Mouse (Mus musculus) heart, embryonic 12.5 days (tissue): ENCODE data around the gene Ppp2r5c. TPM values are rescaled to one million over a fixed set of nuclear protein-coding genes. Genes with fewer than 3 reads are reported as not detected.

Experiments
- ATAC-seq: fragments of 200-750 bp; cut with Nextera tagmentation; 2 replicates; pipeline ENCODE4 v1.8.0; 2017; ENCODE audit warnings: moderate TSS enrichment, moderate library complexity; ENCODE audit not compliant: insufficient number of reproducible peaks, low FRiP score
- H3K27ac ChIP-seq: fragments of 300-500 bp; sonication (generic); 2 replicates; pipeline ENCODE4 v1.5.1; 2016; ENCODE audit warnings: mild to moderate bottlenecking, moderate library complexity; ENCODE audit not compliant: poor library complexity, severe bottlenecking
- H3K27me3 ChIP-seq: fragments of 300-500 bp; sonication (generic); replicated peaks from 2 replicates; pipeline ENCODE4 v1.6.1; 2016; ENCODE audit warnings: mild to moderate bottlenecking, moderate library complexity
- H3K36me3 ChIP-seq: fragments of 300-500 bp; sonication (generic); 2 replicates; pipeline ENCODE4 v1.6.1; 2016; ENCODE audit warnings: mild to moderate bottlenecking, moderate library complexity
- H3K4me1 ChIP-seq: fragments of 300-500 bp; sonication (generic); replicated peaks from 2 replicates; pipeline ENCODE4 v1.6.1; 2016; ENCODE audit warnings: mild to moderate bottlenecking
- H3K4me2 ChIP-seq: fragments of 300-500 bp; sonication (generic); 2 replicates; pipeline ENCODE4 v1.6.1; 2016; ENCODE audit warnings: mild to moderate bottlenecking, moderate library complexity
- H3K4me3 ChIP-seq: fragments of 300-500 bp; sonication (generic); 2 replicates; pipeline ENCODE4 v1.5.1; 2016; ENCODE audit warnings: mild to moderate bottlenecking
- H3K9ac ChIP-seq: fragments of 300-500 bp; sonication (generic); 2 replicates; pipeline ENCODE4 v1.6.1; 2016; ENCODE audit warnings: mild to moderate bottlenecking, moderate library complexity
- H3K9me3 ChIP-seq: fragments of 300-500 bp; sonication (generic); replicated peaks from 2 replicates; pipeline ENCODE4 v1.6.1; 2016; ENCODE audit warnings: mild to moderate bottlenecking, moderate library complexity
- WGBS: fragments of 180-500 bp; shearing (Covaris S2); methylation state at CpG from one replicate; pipeline ENCODE4 v1.1.7; 2016; 5-methylcytosine and 5-hydroxymethylcytosine counted together
- polyA plus RNA-seq: library from polyadenylated mRNA; unstranded; fragments of >200 nt; fragmentation: Nextera tagmentation; extraction: Ambion mirVana; gene quantifications from 2 replicates; pipeline ENCODE4 v1.2.1, GENCODE M21; 2016

Ppp2r5c gene
- polyA plus RNA-seq, 1 experiment from 2014 or later = 142 TPM

DNA sequence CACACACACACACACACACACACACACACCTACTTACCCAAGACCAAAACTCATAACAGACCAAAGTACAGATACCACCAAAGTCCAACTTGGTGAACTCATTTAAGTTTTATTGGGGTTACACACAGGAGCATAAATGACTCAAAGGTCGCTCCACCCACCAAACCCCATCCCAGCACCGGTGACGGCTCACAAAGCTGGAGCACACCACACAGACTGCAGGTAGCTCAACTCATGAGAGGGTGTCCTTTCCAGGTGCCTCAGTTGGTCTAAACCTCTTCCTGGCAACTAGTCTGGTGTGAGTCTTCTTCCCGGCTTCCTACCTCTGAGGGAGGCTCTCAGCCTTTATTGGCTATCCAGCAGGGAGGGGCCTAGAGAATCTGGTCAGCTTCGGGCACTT lies 2.4 kb upstream of the Ppp2r5c start:
- Histone ChIP-seq H3K27ac (no peak overlapping the region), H3K9ac (no peak overlapping the region), H3K9me3 (0 out of 2 replicates have a peak, but pooled peaks cover 6% of the 10 kb centered on the region), H3K4me3 (no peak overlapping the region), H3K4me1 (peaks cover 5% of the 10 kb centered on the region; the same call in 1 of the 2 replicates), H3K36me3 (no peaks in the 10 kb centered on the region), H3K27me3 (peaks cover 20% of the 10 kb centered on the region), H3K4me2 (no peak overlapping the region)
- ATAC-seq = no peak
- WGBS = 75% methylated on average over 5 of the region's 5 CpGs

GRCm38 (mm10) chr12:110445775-110446174 lies 1.1 kb upstream of the Ppp2r5c start:
- Histone ChIP-seq H3K4me1 (peaks cover 5% of the 10 kb centered on the region; the same call in 1 of the 2 replicates), H3K27ac (peak overlapping the region; percentile 96; the same call in 1 of the 2 replicates), H3K36me3 (0 out of 2 replicates have a peak, but pooled peaks cover 3% of the 10 kb centered on the region), H3K27me3 (peaks cover 20% of the 10 kb centered on the region), H3K9ac (peak overlapping the region; percentile 82; the same call in 1 of the 2 replicates), H3K9me3 (0 out of 2 replicates have a peak, but pooled peaks cover 2% of the 10 kb centered on the region), H3K4me3 (peak overlapping the region; percentile 97), H3K4me2 (peak overlapping the region; percentile 91)
- no peak for ATAC-seq
- WGBS = 47% methylated on average over 7 of the region's 7 CpGs

DNA sequence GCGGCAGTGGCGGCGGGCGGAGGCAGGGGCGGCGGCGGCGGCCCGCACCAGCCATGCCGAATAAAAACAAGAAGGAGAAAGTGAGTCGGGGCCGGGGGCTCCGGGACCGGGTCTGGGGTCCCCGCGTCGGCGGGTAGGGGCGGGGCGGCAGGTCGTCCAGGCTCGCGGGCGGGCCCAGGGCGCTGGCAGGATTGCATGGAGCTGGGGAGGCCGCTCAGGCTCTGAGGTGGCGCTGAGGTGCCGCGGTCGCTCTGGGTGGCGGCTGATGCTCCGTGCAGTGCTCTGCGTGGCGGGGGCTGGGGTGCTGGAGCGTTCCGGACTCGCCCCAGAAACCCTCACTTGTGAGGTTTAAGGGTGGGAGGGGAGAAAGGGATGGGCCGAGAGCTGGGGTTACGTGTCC lies 386 bp downstream of the Ppp2r5c start:
- 0 out of 2 replicates have a peak, but pooled peaks cover 3% of the 10 kb centered on the region for H3K36me3 ChIP-seq
- ATAC-seq = peak; percentile 49
- WGBS = under 1% methylated on average over 30 of the region's 39 CpGs
- peak overlapping the region; percentile 97 for H3K4me3 ChIP-seq
- peaks cover 20% of the 10 kb centered on the region for H3K27me3 ChIP-seq
- H3K4me2 ChIP-seq = peak overlapping the region; percentile 91
- peak overlapping the region; percentile 94 for H3K9ac ChIP-seq
- peak overlapping the region; percentile 96 for H3K27ac ChIP-seq
- peaks cover 5% of the 10 kb centered on the region; the same call in 1 of the 2 replicates for H3K4me1 ChIP-seq
- no peaks in the 10 kb centered on the region for H3K9me3 ChIP-seq

DNA sequence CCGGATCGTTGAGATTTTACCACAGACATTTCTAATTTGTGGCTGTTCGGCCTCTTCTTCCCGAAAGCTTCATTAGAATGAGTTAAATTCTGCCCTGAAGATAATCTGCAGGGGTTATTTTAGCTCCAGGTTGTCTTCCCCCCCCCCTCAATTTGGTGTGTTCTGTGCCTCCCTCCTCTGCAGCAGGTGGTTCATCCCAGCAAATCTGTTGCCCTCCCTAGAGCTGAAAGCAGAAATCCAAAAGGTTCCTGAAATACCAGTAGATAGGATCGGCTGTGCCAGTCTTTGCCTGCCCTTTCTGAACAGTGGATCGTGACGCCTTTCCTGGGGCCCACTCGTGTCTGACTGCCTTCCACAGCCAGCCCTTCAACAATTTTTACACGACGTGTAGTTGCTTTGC lies 1.8 kb downstream of the Ppp2r5c start:
- Histone ChIP-seq H3K36me3 (0 out of 2 replicates have a peak, but pooled peaks cover 3% of the 10 kb centered on the region), H3K4me1 (peaks cover 5% of the 10 kb centered on the region; the same call in 1 of the 2 replicates), H3K9ac (no peak overlapping the region), H3K4me3 (no peak overlapping the region), H3K27me3 (peaks cover 13% of the 10 kb centered on the region), H3K4me2 (no peak overlapping the region), H3K9me3 (no peaks in the 10 kb centered on the region), H3K27ac (no peak overlapping the region)
- 82% methylated on average over 10 of the region's 10 CpGs for WGBS
- no peak for ATAC-seq

GRCm38 (mm10) chr12:110454223-110454622 lies 7.3 kb downstream of the Ppp2r5c start:
- H3K27me3 ChIP-seq = no peaks in the 10 kb centered on the region
- H3K4me1 ChIP-seq = peaks cover 14% of the 10 kb centered on the region
- no peak overlapping the region for H3K9ac ChIP-seq
- no peak overlapping the region for H3K27ac ChIP-seq
- no peak overlapping the region for H3K4me2 ChIP-seq
- H3K36me3 ChIP-seq = 0 out of 2 replicates have a peak, but pooled peaks cover 3% of the 10 kb centered on the region
- peak; percentile 58; the same call in 1 of the 2 replicates for ATAC-seq
- WGBS = 6% methylated on average over 5 of the region's 5 CpGs
- H3K4me3 ChIP-seq = no peak overlapping the region
- no peaks in the 10 kb centered on the region for H3K9me3 ChIP-seq

GRCm38 (mm10) chr12:110456024-110456423 lies 9.1 kb downstream of the Ppp2r5c start:
- H3K36me3 ChIP-seq = no peaks in the 10 kb centered on the region
- no peak overlapping the region for H3K4me3 ChIP-seq
- no peaks in the 10 kb centered on the region for H3K27me3 ChIP-seq
- no peak overlapping the region for H3K9ac ChIP-seq
- H3K9me3 ChIP-seq = no peaks in the 10 kb centered on the region
- WGBS = 76% methylated on average over 7 of the region's 7 CpGs
- peaks cover 31% of the 10 kb centered on the region for H3K4me1 ChIP-seq
- no peak for ATAC-seq
- H3K27ac ChIP-seq = no peak overlapping the region
- no peak overlapping the region for H3K4me2 ChIP-seq

DNA sequence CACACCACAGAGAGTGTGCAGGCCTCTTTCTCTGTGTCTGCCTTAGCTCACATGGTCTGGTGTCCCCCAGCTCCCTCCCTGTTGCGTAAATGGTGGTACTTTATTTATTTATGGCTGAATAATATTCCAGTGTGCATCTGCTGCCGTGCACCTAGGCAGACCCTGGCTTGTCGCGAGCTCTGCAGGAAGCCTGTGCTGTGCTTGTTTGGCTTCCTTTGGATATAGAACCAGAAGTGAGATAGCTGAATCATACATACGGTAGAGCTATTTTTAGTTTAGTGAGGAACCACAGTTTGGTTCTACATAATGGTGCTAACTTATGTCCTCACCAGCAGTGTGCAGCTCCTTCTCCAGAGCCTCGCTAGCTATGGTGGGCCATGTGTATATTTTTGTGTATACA lies 11.7 kb downstream of the Ppp2r5c start:
- no peak for ATAC-seq
- H3K27ac ChIP-seq = no peak overlapping the region
- no peak overlapping the region for H3K4me2 ChIP-seq
- H3K4me1 ChIP-seq = peaks cover 31% of the 10 kb centered on the region
- no peaks in the 10 kb centered on the region for H3K27me3 ChIP-seq
- 57% methylated on average over 6 of the region's 6 CpGs for WGBS
- H3K9ac ChIP-seq = no peak overlapping the region
- no peaks in the 10 kb centered on the region for H3K9me3 ChIP-seq
- H3K36me3 ChIP-seq = no peaks in the 10 kb centered on the region
- H3K4me3 ChIP-seq = no peak overlapping the region

DNA sequence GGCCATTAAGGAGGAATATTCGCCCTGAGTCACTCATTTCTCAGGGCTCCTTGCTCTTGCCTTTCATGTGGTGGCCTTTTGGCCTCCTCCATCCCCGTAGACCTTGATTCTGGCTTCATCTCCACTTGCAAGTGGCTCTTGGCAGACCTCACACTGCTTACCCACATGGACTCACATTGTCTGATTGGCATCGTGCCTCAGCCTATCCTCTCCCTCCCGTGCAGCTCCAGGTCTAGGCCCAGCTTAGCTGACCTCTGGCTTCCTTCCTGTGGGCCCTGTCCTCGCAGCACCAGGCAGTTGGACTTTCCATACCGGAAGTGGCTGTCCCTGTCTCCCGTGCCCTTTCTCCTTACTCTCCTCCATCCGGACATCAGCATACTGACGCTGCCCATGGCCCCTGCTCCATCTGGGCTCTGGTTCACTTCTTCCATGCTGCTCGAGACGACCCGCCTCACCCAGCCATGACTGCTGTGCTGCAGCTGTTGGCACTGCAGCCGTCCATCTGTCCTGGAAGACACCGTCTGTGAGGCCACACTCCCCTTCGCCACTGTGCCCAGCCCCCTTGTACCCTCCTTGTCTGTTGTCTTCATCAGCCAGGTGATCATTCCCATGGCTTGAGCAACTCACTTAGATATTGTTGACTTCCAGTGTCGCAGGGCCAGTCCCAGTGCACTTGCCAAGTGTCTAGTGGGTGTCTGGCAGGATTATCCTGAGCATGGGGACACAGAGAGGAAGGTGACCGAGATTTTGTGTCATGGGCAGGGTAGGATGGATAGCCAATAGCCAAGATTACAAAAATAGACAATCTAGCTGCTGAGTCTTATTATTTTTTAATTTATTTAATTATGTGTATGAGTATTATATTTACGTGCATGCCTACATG lies 13.7 kb downstream of the Ppp2r5c start:
- Histone ChIP-seq H3K4me2 (no peak overlapping the region), H3K27ac (peak overlapping the region; percentile 30; the same call in 1 of the 2 replicates), H3K4me1 (peaks cover 47% of the 10 kb centered on the region), H3K4me3 (no peak overlapping the region), H3K9me3 (no peaks in the 10 kb centered on the region), H3K36me3 (no peaks in the 10 kb centered on the region), H3K27me3 (no peaks in the 10 kb centered on the region), H3K9ac (no peak overlapping the region)
- ATAC-seq = peak; percentile 77
- 66% methylated on average over 18 of the region's 18 CpGs for WGBS

DNA sequence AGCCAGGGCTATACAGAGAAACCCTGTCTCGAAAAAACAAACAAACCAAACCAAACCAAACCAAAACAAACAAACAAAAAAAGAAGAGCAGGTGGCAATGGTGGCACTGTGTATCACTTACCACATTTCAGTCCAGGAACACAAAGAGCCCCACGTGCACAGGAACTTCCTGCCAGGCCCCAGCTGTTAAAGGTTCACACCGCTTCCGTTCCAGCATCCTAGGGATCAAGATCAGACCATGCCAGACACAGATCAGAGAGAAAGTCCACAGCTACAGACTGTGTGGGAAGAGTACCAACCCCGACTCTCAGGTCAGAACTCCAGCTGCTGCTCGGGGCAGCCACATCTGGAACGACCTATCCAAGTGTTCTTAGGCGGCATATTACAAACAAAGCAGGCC lies 16.8 kb downstream of the Ppp2r5c start:
- ATAC-seq = no peak
- H3K4me3 ChIP-seq = no peak overlapping the region
- no peaks in the 10 kb centered on the region for H3K9me3 ChIP-seq
- peaks cover 36% of the 10 kb centered on the region for H3K4me1 ChIP-seq
- no peaks in the 10 kb centered on the region for H3K27me3 ChIP-seq
- no peak overlapping the region for H3K4me2 ChIP-seq
- H3K27ac ChIP-seq = no peak overlapping the region
- WGBS = 78% methylated on average over 8 of the region's 8 CpGs
- H3K36me3 ChIP-seq = peaks cover 8% of the 10 kb centered on the region
- no peak overlapping the region for H3K9ac ChIP-seq

GRCm38 (mm10) chr12:110471426-110471825 lies 24.5 kb downstream of the Ppp2r5c start:
- 60% methylated on average over 3 of the region's 3 CpGs for WGBS
- no peaks in the 10 kb centered on the region for H3K27me3 ChIP-seq

DNA sequence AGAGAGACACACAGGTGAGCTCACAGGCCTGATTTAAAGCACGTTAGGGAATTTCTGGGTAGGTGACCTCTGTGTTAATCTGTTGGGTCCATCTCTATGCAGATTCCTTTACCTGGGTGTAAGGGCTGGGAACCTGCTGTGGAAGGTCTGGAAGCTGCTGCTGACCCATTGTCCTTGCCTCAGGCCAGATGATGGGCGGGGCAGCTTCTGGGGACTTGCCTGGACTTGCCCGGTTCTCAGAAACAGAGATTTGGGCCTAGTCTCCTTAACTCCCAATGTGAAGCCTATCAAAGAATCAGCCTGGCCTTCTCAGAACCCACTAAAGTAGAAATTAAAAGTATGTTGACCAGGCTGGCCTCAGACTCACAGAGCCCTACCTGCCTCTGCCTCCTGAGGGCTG lies 25.3 kb downstream of the Ppp2r5c start:
- Histone ChIP-seq H3K9me3 (no peaks in the 10 kb centered on the region), H3K36me3 (peaks cover 19% of the 10 kb centered on the region), H3K27me3 (no peaks in the 10 kb centered on the region), H3K4me2 (no peak overlapping the region), H3K4me3 (no peak overlapping the region), H3K4me1 (peaks cover 12% of the 10 kb centered on the region), H3K9ac (no peak overlapping the region), H3K27ac (no peak overlapping the region)
- WGBS = 71% methylated on average over 3 of the region's 3 CpGs
- no peak for ATAC-seq

More at GRCm38 (mm10) chr12:110471426-110471825, 24.5 kb downstream of the Ppp2r5c start:
- no peak overlapping the region for H3K27ac ChIP-seq
- H3K9ac ChIP-seq = no peak overlapping the region
- no peak overlapping the region for H3K4me2 ChIP-seq
- no peaks in the 10 kb centered on the region for H3K9me3 ChIP-seq
- H3K4me3 ChIP-seq = no peak overlapping the region
- H3K4me1 ChIP-seq = peaks cover 8% of the 10 kb centered on the region
- H3K36me3 ChIP-seq = peaks cover 25% of the 10 kb centered on the region
- no peak for ATAC-seq
